Mouse (Mus musculus): ENCODE measurements around the gene Pou3f1. TPM values are rescaled to one million over a fixed set of nuclear protein-coding genes. Genes with fewer than 3 reads are reported as not detected.

The Pou3f1 gene
- polyA plus RNA-seq, 1 experiment from 2014 or later = 0.10 TPM

DNA sequence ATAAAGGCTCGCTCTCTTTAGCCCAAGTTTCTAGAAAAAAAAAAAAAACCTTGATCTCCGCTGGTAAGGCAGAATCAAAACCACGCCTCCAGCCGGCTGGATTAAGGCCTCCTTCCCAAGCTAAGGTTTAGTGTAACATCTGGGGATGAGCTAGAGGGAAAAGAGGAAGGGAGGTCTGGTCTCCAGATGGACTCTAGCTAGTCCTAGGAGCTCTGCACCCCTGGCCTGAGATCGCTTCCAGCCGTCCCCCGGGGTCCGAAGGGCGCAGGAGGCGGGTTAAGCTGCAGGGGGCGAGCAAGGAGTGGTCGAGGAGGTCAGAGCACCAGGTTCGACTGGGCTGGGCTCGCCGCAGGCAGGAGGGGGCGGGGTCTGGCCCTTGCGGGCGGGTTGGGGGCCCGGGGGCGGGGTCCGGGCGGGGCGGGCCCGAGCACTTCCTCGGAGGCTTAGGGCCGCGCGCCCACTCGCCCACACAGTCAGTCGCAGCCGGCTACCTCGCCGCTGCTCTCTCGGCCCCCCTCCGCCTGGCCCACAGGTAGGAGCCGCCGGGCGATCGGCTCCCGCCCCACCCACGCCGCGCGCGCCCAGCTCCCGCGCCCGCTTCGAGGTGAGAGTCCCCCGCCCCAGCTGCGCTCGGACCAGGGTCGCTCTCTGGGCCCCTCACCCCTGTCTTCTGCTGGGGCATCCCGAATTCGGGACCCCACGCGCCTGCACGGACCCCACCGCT lies 43.8 kb downstream of the Pou3f1 start, which contains the start of gene Fhl3:
TSS of gene Fhl3 (plus strand) at position 454 of the 724 bp plus-strand sequence.
- ATAC-seq = peak; percentile 44
- Histone ChIP-seq H3K4me3 (ENCODE audit: low read depth, low read length) (peak within 1 kb of the TSS; percentile 59), H3K9ac (replicated peaks; ENCODE audit: low read depth) (peak within 1 kb of the TSS; percentile 27), H3K27ac (ENCODE audit: low read length) (peak within 1 kb of the TSS; percentile 39), H3K4me1 (ENCODE audit: insufficient read depth, low read depth, low read length) (peaks cover 22% of the 10 kb centered on the region), H3K36me3 (ENCODE audit: insufficient read depth, low read length) (no peaks in the 10 kb centered on the region), H3K4me2 (replicated peaks; ENCODE audit: low read depth, low read length) (peak within 1 kb of the TSS; percentile 90), H3K27me3 (replicated peaks; ENCODE audit: insufficient read depth, low read length) (peaks cover 2% of the 10 kb centered on the region; the same call in 1 of the 2 replicates), H3K9me3 (ENCODE audit: low read length) (no peaks in the 10 kb centered on the region)
- TF ChIP-seq CTCF (IDR thresholded peaks at IDR 0.05) (peak; percentile 27; the same call in 1 of the 2 replicates), EP300 (IDR thresholded peaks at IDR 0.05) (no peak)
- 1% methylated on average over 31 of the region's 59 CpGs for WGBS
- DNase-seq (ENCODE audit: low spot score) = peak; percentile 49

DNA sequence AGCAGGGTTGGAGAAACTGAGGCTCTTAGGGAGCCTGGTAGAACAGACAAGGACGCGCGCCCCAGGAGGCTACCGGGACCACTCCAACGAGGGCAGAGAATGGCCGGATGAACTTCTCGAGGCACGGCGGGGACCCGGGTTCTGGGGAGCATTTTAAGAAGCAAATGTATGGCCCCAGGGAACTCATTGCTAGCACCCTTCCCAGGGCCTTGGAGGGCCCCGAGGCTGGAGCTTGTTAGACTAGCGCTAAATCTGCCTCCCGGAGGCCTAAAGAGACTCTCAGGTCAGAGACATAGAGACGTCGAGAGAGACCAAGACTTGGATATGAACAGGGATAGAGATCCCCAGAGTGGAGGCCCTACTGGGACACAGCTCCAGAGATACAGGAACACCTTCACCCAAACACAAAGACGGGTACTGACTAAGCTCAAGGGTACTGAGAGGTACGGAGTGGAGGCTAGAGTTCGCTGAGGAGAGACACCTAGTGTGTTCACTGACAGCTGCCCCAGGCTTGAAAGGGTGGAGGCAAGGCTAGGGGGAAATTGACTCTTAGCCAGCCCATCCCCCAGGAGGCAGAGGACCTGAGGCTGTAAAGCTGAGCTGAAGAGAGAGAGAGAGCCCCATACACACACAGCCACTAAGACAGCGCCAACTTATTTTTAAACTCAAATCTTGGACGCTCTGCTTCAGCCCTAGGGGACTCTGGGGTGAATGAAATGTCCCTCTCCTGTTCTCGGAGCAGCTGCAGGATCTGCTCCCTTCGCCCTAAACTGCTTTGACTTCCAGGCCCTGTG lies 44.6 kb downstream of the Pou3f1 start:
- 10% methylated on average over 22 of the region's 22 CpGs for WGBS
- Histone ChIP-seq H3K4me1 (ENCODE audit: insufficient read depth, low read depth, low read length) (peaks cover 22% of the 10 kb centered on the region), H3K36me3 (ENCODE audit: insufficient read depth, low read length) (no peaks in the 10 kb centered on the region), H3K9ac (replicated peaks; ENCODE audit: low read depth) (peak overlapping the region; percentile 27), H3K9me3 (ENCODE audit: low read length) (no peaks in the 10 kb centered on the region), H3K4me3 (ENCODE audit: low read depth, low read length) (peak overlapping the region; percentile 59), H3K27me3 (replicated peaks; ENCODE audit: insufficient read depth, low read length) (no peaks in the 10 kb centered on the region; the same call in 1 of the 2 replicates), H3K4me2 (replicated peaks; ENCODE audit: low read depth, low read length) (peak overlapping the region; percentile 90), H3K27ac (ENCODE audit: low read length) (peak overlapping the region; percentile 39; the same call in 1 of the 2 replicates)
- ATAC-seq (no peak), DNase-seq (ENCODE audit: low spot score) (peak; percentile 30)
- TF ChIP-seq EP300 (IDR thresholded peaks at IDR 0.05) = no peak

DNA sequence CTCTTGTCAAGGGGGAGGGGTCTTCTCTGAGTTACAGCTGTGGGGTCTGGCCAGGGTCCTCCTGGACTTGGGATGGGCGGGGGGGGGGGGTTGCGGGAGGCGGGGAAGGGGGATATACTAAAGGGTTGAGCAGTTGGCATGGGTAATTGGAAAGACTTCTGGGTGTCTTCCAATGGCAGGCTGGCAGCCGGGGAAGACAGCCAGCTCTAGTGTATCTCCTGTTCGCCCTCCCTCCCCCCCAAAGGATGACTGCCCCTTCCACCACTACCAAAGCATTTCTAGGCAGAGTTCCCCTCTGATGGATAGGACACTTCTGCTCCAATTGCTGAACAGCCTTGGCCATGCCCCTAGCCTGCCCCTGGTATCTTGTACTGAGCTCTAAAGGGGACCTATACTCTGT lies 45.3 kb downstream of the Pou3f1 start:
- no peak for ATAC-seq
- Histone ChIP-seq H3K4me2 (replicated peaks; ENCODE audit: low read depth, low read length) (peak overlapping the region; percentile 90), H3K27me3 (replicated peaks; ENCODE audit: insufficient read depth, low read length) (no peaks in the 10 kb centered on the region), H3K27ac (ENCODE audit: low read length) (no peak overlapping the region), H3K9me3 (ENCODE audit: low read length) (no peaks in the 10 kb centered on the region), H3K9ac (replicated peaks; ENCODE audit: low read depth) (no peak overlapping the region), H3K36me3 (ENCODE audit: insufficient read depth, low read length) (no peaks in the 10 kb centered on the region), H3K4me3 (ENCODE audit: low read depth, low read length) (peak overlapping the region; percentile 59; the same call in 1 of the 2 replicates), H3K4me1 (ENCODE audit: insufficient read depth, low read depth, low read length) (peaks cover 22% of the 10 kb centered on the region)
- WGBS = 32% methylated on average over 2 of the region's 5 CpGs
- DNase-seq (ENCODE audit: low spot score) = no peak
- TF ChIP-seq CTCF (IDR thresholded peaks at IDR 0.05) = no peak

DNA sequence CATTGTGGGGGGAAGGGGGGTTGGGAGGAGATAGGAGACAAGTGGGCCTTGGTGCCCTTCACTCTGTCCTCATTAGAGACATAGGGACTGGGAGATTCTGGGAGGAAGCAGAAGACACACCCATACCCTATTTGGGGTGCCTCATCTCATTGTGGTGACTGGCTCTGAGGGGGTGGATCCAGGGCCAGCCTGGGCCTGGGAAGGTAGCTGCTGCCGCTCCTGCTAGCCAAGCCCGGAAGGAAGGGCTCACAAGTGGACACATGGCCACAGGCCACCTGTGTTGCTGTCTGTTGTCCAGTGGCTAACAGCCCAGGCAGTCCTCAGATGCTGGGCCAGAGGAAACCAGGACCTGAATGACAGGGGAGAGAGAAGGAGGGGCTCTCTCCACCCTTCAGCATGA lies 46.8 kb downstream of the Pou3f1 start:
- H3K4me1 ChIP-seq (ENCODE audit: insufficient read depth, low read depth, low read length) = peaks cover 22% of the 10 kb centered on the region
- ATAC-seq = no peak
- H3K4me3 ChIP-seq (ENCODE audit: low read depth, low read length) = no peak overlapping the region

DNA sequence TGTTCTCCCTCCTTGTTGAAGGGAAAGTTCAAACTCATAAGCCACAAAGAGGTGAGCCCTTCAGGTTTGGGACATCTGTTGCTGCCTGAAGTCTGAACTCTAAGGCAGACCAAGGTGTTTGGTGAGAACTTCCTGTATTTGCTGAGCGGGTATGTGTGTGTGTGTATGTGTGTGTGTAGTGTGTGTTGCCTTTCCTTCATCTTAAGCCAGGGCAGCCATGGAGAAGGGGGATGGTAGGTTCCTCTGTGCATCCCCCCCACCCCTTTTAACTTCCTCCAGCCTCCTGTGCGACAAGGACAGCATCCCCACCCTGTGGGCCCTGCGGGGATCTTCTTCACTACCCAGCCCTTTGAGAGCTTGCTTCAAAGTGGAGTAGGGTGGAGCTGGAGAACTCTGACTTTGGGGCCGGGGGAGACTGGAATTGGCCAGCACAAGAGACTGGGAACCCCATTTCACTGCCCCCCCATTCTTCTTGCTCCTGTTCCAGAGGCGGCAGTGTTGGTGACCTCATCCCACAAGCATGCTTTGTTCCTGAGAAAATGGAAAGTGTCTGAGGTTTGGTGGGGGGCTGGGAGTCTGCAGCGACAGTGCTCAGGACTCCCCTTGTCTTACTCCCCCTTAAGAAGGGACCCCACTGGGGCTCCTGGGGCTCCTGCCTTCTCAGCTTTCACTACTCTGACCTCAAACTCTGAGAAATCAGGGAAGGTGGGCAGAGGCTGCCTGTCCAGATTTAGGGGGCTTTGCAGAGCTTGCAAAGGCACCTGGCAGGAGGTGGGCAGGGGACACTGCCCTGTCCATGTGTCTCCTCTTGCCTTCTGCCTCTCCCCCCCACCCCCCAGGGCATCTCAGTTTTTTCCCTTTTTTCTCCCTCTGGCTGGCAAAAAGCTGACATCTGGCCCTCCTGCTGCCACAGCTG lies 47.5 kb downstream of the Pou3f1 start:
- no peak overlapping the region for H3K9ac ChIP-seq (replicated peaks; ENCODE audit: low read depth)
- TF ChIP-seq EP300 (IDR thresholded peaks at IDR 0.05) (no peak), CTCF (IDR thresholded peaks at IDR 0.05) (no peak)
- no peaks in the 10 kb centered on the region for H3K27me3 ChIP-seq (replicated peaks; ENCODE audit: insufficient read depth, low read length)
- H3K4me1 ChIP-seq (ENCODE audit: insufficient read depth, low read depth, low read length) = peaks cover 22% of the 10 kb centered on the region
- peak overlapping the region; percentile 58 for H3K27ac ChIP-seq (ENCODE audit: low read length)
- H3K4me2 ChIP-seq (replicated peaks; ENCODE audit: low read depth, low read length) = peak overlapping the region; percentile 19
- no peaks in the 10 kb centered on the region for H3K36me3 ChIP-seq (ENCODE audit: insufficient read depth, low read length)
- no peaks in the 10 kb centered on the region for H3K9me3 ChIP-seq (ENCODE audit: low read length)
- ATAC-seq (no peak), DNase-seq (ENCODE audit: low spot score) (peak; percentile 44)
- H3K4me3 ChIP-seq (ENCODE audit: low read depth, low read length) = no peak overlapping the region
- WGBS = 10% methylated on average over 6 of the region's 6 CpGs

More for the DNA sequence above, 46.8 kb downstream of the Pou3f1 start:
- H3K27me3 ChIP-seq (replicated peaks; ENCODE audit: insufficient read depth, low read length) = no peaks in the 10 kb centered on the region
- H3K27ac ChIP-seq (ENCODE audit: low read length) = no peak overlapping the region
- no peak overlapping the region for H3K9ac ChIP-seq (replicated peaks; ENCODE audit: low read depth)
- WGBS = 46% methylated on average over 2 of the region's 2 CpGs
- TF ChIP-seq CTCF (IDR thresholded peaks at IDR 0.05) (no peak), EP300 (IDR thresholded peaks at IDR 0.05) (no peak)
- no peaks in the 10 kb centered on the region for H3K36me3 ChIP-seq (ENCODE audit: insufficient read depth, low read length)
- H3K4me2 ChIP-seq (replicated peaks; ENCODE audit: low read depth, low read length) = no peak overlapping the region; the same call in 1 of the 2 replicates
- DNase-seq (ENCODE audit: low spot score) = no peak
- no peaks in the 10 kb centered on the region for H3K9me3 ChIP-seq (ENCODE audit: low read length)
